Mouse (Mus musculus) megakaryocyte-erythroid progenitor cell, adult 5-6 weeks (primary cell): ENCODE results near the gene Gm19426. TPM values are rescaled to one million over a fixed set of nuclear protein-coding genes. Genes with fewer than 3 reads are reported as not detected.
A peak's percentile ranks its signal among the peaks of the same experiment; 100 is the strongest.

Experiments
- ATAC-seq: replicated peaks from 2 replicates; pipeline ENCODE4 v1.8.0; 2016; ENCODE audit warnings: mild to moderate bottlenecking, inconsistent platforms; ENCODE audit not compliant: severe bottlenecking, poor library complexity, low FRiP score, low TSS enrichment
- total RNA-seq, 2 experiments: library from RNA; stranded (forward) in 1 of 2; stranded (reverse) in 1 of 2; fragments of 200-1000, 215-1000 nt in 1 of 2; fragments of >200 nt in 1 of 2; fragmentation: Nextera tagmentation in 1 of 2; gene quantifications; 2 replicates each; pipeline ENCODE4 v1.2.3; 2014 to 2017

The Gm19426 gene
- total RNA-seq (2014; fragmentation: Nextera tagmentation) (0.98 TPM in 1 of 2 replicates, not detected in the other), total RNA-seq (2017) (not detected in 2 replicates)

DNA sequence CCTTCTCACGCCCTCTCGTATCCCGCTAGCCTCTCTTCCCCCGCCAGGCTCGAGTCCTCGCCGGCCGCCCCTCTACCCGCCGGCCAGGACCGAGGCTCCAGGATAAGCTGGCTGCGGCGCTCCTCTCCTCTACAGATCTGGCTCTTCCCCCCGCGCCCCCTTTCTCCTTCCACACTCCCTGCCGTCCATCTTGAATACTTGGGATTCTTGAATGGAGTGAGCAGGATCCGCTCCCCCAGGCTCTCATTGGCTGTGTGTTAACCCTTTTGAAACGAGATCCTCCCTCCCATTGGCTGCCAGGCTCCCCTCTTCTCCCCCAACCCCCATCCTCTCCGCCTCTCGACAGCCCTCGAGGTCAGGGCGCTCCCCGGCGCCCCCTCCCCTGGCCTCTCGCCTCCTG, at the start of gene Gm19426:
Gene Gm19426 (minus strand): TSS at position 95 of the 400 bp plus-strand sequence.
- peak; percentile 33; the same call in 1 of the 2 replicates for ATAC-seq

DNA sequence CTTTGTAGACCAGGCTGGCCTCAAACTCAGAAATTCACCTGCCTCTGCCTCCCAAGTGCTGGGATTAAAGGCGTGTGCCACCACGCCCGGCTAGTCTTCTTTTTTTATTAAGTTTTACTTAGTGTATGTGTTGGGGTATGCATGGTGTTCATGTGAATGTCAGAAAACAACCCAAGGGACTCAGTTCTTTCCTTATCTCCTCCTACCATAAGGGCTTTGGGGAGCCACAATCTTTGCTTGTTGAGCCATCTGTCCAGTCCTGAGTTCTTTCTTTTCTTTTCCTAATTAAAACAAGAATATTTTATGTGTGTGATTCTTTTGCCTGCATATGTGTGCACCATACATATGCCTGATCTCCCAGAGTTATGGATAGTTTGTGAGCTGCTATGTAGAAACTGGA, 49.7 kb upstream of the Gm19426 start:
- ATAC-seq: peak; percentile 81

DNA sequence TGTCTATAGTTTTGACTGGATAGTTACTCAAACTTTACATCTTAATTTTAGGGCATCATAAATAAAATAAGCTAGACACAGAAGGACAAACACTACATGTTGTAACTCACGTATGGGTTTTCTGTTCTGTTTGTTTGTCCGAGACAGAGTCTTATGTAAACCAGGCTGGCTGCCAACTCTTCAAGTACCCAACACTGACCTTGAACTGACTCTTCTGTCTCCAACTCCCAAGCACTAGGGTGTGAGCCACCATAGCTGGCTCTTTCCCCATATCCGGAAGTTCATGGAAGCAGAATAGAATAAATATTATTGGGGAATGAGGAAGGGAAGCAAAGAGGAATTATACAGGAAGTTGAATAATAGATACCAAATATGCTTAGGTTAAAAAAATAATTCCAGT, 49.1 kb upstream of the Gm19426 start:
- ATAC-seq: no peak

DNA sequence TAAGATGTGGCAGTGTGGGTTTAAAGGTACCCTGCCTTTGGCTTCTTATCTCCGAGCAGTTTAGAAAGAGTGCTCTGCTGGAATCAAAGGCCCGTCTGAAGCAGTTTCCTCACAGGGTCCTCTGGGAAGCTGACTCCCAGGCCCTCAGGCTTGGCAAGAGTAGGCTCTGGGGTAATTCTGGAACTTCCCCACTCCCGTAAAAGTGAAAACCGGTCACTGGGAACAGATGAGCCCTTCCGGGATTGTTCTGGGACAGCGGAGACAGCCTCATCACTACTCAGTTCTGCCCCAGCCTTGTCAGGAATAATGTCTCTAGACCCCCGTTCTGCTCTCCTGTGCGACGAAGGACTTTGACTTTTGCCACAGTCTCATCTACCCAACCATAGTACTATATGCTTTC, 47.0 kb upstream of the Gm19426 start:
- ATAC-seq: no peak

DNA sequence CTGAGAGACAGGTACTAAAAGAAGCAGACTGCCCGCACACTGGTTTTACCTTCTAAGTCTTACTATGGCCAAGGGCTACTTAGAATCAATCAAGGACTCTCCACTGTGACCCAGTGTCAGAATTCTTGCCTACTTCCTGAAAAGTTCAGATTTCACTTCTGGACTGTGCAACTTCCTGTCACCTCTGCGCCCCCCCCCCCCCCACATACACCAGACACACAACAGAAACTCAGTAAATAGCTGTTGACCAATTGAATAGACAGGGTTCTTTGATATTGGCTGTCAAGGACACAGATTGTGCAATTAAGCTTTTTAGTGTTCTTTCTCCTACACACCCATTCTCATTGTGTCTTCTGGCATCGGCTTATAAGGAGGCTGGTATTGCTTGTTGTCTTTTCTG, 44.9 kb upstream of the Gm19426 start:
- ATAC-seq: no peak

DNA sequence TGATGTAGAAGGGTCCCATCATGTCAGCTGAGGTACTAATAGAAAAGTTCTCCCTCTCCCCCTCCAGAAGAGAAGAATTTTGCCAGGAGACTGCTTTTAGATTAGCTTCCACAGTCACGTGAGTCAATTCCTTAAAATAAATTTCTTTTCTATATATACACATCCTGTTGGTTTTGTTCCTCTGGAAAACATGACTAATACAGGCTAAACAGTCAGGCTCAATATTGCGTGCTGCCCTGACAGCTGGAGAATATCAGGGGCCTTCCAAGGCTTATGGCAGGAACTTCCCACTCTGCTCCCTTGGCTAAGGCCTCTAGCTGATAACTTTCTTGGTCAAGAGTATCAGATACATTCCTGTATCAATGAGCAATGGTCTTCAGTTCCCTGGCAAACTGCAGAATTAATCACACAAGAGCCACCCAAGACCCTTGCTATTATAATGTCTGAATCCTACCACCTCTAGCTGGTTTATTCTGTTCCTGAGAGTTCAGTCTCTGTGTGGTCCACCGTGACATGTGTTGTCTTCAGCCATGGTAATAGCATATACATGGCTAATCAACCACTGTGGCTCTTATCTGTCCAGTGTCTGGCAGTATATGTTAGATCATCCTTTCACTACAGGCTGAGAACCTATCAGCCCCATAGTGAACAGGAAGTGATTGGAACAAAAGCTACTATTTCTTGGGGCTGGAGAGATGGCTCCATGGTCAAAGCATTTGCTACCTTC, 40.5 kb upstream of the Gm19426 start:
- 0 out of 2 replicates have a peak, but pooled peaks have one; percentile 26 for ATAC-seq

DNA sequence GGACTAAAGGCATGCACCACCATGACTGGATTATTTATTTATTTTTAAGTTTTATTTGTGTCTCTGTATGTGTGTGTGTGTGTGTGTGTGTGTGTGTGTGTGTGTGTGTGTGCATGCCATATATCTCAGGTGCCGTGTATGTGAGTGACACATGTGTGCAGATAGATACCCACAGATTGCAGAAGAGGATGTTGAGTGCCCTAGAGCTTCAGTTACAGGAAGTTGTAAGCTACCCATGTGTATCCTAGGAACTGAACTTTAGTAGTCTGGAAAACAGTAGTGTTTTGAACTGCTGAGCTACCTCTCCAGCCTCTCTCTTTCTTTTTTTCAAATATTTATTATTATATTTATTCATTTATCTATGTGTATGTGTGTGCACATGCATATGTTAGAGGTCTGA, 39.9 kb upstream of the Gm19426 start:
- no peak for ATAC-seq

DNA sequence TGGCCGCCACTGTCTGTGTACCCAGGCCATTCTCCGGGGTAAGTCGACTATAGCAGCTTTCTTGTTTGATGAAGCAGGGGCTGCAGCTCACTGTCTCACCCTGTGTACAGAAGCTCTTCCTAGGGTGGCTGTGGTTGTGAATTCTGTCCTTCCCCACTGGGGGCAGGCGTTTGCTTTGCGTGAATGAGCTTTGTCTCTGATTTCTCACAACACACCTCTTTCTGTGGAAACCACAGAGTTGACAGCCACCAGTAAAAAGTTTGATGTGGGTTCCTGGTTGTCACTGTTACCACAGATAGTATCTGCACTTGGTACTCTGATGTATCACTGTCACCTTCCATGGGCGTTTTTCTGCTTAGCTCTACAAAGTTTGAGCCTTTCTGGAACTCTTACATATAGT, 35.8 kb upstream of the Gm19426 start:
- ATAC-seq: peak; percentile 80

DNA sequence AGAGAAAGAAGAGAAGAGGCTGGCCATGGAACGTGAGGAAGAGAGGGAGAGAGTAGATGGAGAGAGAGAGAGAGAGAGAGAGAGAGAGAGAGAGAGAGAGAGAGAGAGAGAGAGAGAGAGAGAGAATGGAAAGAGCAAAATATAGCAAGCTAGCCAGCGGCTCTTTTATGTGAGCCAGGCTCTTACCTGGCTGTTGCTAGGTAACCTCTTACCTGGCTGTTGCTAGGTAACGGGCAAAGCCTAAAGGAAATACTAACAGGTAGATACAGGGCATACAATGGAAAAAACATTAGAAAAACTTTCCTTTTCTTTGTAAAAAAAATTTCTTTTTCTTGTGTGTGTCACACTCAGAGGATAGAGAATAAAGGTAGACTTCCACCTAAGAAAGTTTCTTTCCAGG, 34.3 kb upstream of the Gm19426 start:
- ATAC-seq: no peak

DNA sequence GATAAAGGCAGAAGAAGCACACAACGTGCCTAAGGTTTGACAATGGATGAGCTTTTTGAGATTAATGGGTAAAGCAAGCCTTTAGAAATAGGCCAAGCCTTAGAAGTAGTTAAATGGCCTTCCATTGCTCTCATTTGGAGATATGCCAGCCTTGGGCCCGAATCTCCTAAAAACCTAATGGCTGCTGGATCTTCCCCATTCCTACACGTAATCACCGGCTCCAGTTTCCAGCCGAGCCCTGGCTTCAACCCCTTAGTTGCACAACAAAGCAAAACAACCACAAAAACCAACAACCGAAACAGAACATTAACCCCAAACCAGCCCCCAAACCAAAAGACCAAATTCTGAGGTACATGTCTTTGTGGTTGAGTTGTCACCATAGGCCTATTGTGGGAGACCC, 32.2 kb upstream of the Gm19426 start:
- ATAC-seq: no peak

DNA sequence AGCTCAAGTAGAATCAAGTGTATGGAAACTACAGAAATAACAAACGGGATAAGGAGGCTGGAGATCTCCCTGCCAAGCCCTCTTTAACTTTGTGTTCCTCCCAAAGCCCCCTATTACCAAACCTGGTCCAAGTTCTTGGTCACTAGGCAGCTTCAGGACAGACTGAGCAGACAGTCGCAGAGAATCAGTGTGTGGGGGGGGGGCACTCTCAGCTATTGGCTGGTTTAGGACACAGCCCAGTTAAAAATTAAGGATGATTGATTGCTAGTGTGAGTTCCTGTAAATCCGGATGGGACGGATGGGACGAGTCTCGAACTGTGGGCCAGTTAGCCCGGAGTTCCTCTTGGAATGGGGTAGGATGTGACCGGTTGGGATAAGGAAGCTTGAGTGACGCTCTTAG, 31.8 kb upstream of the Gm19426 start, which contains the start of gene Serping1:
Gene Serping1 (minus strand): TSS at position 204 of the 400 bp plus-strand sequence.
- ATAC-seq: no peak

DNA sequence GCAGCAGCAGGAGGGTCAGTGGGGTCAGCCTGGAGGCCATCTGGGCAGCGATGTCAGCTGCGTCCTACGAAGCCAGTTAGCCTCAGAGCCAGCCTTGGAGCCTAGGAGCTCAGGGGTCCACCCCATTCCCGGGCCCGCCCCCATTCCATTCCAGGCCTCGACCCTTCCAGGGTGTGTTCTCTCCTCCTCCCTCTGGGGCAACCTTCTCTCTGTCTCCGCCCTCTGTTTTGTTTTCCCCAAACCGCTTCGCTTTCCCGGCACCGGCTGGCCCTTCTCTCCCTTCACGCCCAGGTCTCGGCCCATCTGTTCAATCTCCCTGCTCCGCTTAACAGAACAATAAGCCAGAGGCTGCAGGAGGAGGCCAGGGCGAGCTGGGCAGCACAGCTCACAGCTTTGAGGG, 31.3 kb upstream of the Gm19426 start:
- ATAC-seq: no peak

DNA sequence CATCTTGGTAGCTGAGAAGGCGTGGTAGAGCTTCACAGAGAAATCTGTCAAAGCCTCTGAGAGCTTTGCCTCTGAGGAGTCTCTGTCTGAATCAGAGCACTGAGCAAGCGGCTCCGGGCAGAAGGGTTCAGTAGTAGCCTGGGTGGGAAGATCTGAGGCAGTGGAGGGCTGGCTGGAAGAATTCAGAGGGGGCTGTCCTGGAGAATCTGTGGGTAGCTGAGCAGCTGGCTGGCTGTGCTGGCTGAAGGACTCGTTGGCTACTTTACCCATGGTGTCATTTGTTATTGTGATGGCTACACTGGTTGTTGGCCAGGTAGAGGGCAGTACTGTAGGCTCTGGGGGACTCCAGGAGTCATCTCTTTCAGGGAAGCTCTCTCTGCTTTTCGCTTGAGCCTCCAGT, 29.7 kb upstream of the Gm19426 start:
- no peak for ATAC-seq

DNA sequence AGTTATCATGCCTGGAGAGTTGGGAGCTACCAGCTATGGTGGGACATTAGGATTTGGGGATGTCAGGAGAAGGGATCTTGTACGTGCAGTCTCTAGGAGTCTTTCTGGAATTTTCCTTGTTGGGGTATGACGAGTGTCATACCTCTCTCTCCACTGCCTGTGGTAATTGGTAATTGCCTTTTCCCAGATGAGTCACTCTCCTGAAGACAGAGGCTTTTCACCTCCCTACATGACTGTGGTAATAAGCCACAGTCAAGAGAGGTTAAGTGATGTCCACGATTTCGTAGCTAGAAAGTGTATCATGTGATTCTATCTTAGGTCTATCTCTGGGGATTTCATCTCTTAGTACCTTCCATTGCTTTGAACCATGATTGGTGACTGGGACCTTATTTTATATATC, 29.0 kb upstream of the Gm19426 start:
- no peak for ATAC-seq

DNA sequence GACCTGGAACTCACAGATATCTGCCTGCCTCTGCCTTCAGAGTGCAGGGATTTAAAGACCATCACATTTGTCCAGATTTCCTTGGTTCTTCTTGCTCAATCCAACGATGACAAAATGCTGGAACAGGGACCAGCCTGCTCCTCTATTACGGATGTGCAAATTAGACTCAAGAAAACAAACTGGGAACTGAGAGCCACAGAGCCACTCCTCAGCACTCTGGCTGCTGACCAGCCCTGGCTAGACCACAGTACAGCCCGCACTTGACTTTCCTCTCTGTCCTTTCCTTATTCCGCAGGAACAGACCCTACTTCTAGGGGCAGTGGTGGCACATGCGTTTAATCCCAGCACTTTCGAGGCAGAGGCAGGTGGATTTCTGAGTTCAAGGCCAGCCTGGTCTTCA, 27.0 kb upstream of the Gm19426 start:
- ATAC-seq: no peak

DNA sequence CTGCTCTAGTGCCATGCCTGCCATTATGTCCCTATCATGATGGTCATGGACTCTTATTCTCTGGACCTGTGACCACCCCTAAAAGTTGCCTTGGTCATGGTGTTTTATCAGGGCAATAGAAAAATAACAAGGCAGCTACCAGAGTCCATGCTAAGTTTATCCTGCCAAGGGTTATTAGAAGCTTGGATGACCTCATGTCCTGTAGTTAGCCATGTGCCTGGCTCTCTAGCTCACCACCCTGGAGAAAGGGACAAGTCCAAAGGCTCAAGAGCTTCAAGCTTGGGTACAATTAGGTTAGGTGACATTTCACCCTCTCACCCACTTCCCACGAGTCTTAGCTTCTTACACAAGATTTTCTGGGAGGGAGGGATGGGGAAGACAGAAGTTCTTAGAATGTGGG, 19.4 kb upstream of the Gm19426 start:
- ATAC-seq: no peak

DNA sequence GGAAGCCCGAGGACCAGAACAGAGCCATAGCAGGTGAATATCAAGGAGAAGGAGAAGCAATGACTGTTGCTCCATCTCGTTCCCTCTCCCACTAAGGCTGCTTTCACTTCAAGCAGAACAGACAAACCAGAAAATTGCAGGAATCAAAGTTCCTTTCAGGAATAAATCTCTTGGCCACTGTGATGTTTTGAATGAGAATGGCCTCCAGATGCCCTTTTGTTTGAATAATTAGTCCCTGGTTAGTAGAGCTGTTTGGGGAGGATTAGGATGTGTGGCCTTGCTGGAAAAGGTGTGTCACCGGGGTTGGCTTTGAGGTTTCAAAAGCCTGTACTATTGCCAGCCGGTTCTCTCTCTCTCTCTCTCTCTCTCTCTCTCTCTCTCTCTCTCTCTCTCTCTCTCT, 18.8 kb upstream of the Gm19426 start:
- no peak for ATAC-seq

DNA sequence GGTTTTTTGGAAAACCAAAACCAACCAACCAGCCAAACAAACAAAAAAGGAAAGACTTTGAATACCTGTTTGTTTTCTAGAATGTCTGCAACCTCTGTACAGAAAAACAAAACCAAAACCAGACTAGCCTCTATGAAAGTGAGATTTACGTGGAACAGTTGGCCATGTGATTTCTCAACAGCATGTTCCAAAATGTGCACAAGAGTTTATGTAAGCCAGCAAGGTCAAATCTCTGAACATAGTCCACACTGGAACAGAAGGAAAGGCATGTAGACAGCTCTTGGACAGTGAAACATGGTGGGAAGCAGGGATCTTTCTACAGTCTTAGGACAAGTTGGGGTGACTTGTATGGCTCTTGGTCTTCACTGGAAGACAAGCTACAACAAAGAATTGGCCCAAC, 18.4 kb upstream of the Gm19426 start:
- ATAC-seq: no peak

DNA sequence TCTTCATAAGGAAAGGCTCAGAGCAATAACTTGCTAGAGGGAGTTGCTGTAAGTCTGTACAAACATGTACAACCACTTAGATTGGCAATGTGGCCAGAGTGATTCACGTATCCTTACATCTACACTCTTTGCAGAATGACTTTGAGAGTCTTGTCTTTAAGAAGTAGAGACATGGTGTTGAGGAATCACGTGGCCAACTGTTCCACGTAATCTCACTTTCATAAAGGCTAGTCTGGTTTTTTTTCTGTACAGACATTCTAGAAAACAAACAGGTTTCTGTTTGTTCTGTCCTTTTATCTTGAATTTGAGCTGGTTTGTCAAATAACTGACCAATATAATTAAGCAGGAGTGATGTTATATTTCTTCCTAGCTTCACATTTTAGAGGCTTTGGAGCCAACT, 17.9 kb upstream of the Gm19426 start:
- ATAC-seq: no peak

DNA sequence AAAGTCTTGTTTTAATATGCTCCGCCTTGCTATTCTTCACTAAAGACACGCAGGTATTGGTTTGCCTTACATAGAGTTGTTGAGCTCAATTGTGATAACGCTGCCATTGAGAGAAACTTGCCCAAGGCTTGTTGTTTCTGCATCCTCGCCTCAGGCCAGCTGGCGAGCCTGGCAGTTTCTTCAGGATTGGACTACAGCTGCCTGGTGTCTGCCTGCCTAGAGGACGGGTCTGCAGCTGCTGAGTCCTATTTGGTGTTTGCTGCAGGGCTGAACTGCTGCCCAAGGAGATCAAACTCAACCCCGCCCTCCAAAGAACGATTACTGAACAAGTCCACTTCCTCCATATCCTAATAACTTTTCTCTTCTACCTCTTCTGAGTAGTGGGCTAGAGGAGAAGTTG, 17.3 kb upstream of the Gm19426 start:
- ATAC-seq: no peak

DNA sequence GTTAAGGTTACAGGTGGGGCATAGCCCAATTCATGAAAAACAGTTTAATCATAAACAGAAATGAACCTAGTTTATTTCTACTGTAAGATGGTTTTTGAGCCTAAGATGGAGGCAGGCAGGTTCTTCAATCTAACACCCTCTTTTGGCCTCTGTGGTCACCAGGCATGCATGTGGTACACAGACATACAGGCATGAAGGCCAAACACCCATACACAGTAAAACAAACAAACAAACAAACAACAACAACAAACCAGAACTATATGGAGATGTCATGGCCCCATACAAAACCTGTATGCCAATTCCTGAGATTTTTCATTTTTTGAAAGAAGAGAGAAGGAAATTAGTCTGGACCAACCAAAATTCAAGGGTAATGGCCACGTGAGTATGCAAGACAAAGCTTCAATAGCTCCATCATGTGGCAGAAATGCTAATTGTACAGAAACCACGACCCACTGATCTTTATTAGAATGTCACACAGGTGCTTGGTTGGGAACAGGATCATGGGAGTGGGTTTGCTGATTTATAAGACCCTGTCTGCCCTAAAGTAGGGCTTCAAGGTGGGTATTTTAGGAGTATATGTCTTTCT, 15.2 kb upstream of the Gm19426 start:
- ATAC-seq: peak; percentile 92
